Mouse (Mus musculus) gastrocnemius, adult 18-20 months (tissue): ENCODE measurements around the gene Pdgfa. TPM values are rescaled to one million over a fixed set of nuclear protein-coding genes. Genes with fewer than 3 reads are reported as not detected.

Source experiments
- DNase-seq: peaks from one replicate; pipeline ENCODE4 v3.0.0; 2021; ENCODE audit warnings: low spot score
- total RNA-seq, 2 experiments: library from RNA; stranded (reverse); gene quantifications; 2 replicates each; pipeline ENCODE4 v1.2.3; 2021

The Pdgfa gene
- total RNA-seq, 2 experiments from 2014 or later: 18.8 to 22.9 TPM

DNA sequence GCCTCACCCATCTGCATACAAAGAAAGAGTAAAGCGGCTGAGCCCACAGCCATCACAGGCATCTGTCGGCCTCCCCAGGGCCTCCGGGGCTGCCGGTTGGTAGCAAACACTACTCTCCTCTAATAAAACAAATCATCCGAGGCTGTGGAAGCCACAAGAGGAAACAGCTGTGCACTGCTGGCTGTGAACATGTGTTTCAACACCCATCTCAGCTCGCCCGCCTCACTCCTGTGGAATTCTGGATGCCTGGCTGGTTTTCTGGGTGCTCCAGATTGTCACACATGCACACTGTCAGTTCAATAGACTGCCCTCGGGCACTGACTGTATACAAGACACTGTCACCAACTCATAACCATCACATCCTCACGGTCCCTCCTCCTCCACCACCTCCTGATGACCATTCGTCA lies 40.7 kb downstream of the Pdgfa start:
- DNase-seq: no peak

DNA sequence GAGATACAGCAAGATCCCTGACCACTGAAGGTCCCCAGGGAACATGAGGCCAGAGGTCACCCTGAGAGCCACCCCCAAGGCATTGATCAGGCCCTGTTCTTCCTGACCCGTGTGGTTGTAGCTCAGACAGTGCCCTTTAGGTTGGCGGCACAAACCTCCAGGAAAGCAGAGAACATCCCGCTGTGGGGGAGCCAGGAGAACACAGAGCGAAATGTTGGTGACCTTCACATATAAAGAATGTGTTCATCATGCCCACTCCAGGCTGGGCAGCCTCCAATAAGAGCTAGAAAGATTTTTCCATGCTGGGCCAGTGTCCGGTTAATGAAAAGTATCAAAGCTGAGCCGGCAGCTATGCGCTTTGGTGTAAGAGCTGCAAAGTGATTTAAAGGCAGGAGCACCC lies 43.2 kb downstream of the Pdgfa start:
- no peak for DNase-seq

DNA sequence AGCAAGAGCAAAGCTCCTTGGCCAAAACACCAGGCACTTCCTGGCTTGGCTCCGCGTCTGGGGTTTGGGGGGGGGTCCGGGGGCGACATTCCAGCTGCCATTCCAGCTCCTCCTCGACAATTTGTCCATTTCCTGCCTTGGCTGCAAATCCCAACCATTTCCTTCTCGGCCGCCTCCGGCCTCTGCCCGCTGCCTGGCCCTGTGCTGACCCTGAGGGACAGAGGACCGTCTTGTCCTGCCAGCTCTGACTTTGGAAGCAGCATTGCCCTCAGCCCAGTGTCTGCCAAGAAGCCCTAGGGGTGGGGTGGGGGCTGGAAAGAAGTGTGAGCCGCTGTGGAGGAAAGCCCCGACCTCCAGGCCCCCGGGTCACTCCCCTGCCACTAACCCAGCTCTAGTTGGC lies 44.2 kb downstream of the Pdgfa start:
- DNase-seq: peak; percentile 40

DNA sequence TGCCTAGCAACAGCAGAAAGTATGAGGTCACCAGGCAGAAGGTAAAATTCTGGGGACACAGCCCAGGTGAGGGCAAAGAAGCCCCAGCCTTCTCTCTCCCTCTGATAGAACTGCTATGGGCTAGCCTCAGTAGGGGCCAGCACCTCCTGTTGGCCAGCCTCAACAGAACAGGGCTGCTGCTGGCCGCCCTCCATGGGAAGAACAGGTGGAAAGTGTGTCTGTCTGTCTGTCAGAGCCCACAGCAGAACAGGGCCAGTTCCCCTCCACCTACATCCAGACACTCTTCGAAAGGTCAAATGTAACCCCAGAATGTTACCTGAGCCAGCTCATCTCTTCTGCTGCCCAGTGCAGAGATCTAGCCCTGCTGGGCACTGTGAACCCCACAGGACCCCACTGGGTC lies 45.9 kb downstream of the Pdgfa start:
- DNase-seq: peak; percentile 72

DNA sequence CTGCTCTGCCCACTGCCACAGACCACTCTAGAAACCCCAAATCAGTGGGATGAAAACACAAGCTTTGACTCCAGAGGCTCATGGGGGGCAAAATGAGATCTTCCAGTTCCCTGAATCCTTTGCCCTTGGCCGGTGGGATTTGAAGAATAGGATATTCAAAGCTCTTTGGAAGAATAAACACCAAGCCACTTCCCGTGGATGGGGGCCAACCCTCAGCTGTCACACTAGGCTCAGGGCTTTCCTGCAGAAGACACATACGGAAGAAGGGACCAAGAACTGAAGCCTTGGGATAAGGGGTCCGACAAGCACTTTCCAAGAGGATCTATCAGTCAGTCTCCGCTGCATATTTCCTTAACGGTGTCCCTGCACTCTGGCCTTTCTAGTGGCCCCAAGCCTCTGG lies 48.0 kb downstream of the Pdgfa start:
- DNase-seq: no peak

DNA sequence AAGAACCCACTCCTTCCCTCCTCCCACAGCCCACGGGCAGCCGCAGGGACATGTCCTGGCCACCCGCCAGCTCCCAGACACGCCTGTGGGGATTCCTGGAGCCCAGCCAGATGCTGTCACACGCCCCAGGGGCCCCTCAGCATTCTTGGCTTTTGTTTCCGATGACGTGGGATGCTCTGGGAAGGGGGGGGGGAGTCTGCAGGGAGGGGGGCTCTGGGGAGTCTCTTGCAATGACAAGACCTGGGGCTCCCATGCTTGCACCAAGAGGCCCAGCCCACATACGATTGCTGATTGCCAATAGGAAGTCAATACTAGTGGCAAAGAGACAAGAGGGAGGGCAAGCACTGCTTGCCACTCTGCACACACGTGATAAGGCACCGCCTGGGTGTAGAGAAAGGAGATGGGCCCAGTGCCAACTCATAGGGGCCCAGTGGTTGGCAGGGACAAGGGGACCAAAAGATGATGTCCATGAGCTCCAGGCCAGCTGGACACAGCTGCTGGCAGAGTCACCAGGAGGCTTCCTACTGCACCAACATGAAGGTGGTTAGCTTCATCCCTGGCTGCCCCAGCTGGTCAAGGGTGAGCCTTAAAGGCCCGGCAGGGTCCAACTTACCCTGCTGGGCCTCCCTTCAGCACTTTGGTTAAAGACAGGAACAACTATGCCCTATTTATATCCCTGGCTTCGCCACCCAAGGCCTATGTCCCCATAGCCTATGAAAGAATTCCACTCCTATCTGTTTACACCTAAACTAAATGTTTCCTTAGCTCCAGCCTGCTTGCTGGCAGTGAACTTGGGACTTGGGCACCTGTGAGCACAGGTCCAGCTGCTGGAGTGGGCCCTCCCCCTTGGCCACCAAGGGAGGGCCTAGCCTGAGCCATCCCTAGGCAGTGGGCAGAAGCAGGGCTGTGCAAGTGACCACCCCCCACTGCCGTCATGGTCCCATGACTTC lies 48.9 kb downstream of the Pdgfa start:
- peak; percentile 42 for DNase-seq

DNA sequence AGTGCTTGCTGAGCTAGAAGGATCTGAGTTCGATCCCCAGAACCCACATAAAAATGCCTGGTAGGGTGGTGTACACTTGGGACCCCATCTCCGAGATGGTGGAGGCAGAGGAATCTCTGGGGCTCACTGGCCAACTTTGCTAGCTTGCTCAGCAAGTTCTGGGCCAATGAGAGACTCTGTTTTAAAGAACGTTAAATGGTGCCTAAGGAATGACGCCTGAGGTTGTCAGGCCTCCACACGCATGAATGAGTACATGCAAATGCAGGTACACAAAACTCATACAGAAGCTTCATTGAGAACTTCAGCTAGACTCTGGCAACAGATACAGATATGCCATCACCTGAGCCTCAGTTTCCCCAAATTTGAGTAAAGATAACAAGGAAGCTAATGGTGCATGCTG lies 49.7 kb downstream of the Pdgfa start:
- no peak for DNase-seq

DNA sequence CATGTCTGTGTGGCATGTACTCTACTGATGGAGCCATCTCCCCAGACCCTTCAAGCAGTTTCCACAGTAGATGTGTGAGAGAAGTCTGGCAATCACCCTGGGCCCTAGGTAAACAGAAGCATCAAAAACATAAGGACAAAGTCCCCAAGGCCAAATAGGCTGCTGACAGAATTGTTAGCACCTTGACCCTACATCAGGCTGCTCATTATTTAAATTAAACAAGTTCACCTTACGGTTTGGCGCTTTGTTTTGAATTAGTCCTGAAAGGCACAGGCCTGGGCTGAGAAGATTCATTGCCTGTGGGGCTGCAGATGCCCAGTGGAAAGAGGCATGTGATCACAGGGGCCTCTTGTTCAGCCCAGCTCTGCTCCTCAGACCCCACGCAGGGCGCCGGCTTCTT lies 50.2 kb downstream of the Pdgfa start:
- no peak for DNase-seq

DNA sequence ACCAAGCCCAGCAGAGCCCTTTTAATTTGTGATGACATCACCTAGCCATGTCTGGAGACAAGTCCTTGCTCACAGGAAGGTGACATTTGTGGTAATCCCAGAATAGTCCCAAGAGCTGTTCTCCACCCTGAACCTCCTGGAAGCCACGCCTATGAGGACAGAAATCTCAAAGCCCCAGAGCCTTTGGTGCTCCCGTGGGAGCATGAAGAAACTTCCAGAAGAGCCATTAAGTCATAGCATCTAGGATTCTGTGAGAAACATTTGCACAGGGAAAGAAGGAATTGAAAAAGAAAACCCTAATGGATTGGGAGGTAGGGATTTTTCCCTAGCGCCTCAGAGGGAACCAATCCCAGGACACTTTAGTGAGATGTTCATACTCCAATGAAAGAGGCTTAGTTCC lies 52.2 kb downstream of the Pdgfa start:
- DNase-seq: no peak

DNA sequence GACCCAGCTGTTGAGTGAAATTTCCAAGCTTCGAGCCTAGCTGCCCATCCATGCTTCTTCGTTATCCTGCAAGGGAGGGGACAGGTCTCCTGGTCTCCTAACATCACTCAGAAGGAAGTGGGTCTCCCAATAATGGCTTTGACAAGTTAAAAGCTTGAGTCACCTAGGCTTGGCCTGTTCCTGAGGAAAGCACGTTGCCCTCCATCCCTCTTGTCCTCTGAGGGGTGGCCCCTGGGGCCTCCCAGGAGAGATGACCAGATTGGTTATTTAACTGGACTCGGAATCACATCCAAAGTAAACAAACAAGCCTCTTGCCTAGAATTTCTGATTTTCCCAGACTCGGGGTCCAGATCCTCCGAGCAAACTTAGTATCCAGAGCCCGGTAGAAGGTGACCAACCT lies 52.6 kb downstream of the Pdgfa start:
- DNase-seq: no peak

DNA sequence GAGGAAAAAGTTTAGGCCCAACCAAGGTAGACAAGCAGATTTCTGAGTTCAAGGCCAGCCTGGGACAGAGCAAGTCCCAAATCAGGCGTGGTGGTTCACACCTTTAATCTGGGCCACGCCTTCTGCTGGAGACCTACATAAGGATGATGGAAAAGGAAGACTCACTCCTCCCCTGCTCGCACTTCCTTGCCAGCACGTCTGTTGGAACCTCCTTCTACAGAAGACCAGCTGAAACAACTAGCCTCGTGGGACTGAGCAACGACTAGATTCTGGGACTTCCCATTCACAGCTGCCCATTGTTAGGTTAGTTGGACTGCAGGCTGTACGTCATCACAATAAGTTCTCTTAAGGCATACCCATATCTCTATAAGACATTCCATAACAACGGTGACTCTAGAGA lies 55.3 kb downstream of the Pdgfa start:
- no peak for DNase-seq

DNA sequence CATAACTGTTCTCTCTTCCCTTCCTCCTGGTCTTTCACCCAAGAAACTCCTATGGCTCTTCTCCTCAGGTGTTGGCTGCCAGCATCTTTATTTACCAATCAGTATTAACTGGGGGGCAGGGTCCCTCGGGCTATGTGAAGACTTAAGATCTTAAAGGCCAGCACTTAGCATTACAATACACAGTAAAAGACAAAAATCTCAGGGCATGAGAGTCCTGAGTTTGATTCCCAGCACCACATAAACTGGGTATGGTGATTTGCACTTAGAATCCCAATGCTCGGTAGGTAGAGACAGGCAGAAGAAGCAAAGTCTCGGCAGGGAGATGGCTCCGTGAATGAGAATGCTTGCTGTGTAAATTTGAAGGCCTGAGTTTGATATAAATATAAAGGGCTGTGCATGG lies 56.6 kb downstream of the Pdgfa start:
- no peak for DNase-seq

DNA sequence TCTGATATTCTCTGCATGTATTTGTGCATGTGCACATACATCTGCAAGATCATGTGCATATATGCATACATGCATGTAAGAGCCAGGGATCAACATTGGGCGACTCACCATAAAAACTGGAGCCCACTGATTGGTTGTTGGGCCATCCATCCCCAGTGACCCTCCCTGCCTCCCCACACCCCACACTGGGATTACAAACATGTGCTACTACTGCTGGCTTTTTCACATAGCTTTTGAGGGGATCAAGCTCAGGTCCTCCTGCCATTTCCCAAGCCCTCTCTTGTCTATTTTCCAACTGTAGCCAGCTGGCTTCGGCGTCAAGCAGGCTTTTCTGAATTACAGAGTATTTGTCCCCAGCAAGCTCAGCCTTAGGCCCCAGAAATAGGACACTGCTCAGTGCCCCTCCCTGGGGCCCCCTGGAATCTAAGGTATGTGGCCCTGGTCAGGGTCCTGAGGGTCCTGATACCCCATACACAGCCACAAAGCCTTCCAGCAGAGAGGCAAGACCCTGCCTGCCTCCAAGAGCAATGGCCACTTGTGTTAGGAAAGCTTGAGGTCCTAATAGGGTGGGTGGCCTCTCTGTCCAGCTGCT lies 58.5 kb downstream of the Pdgfa start:
- DNase-seq: no peak

DNA sequence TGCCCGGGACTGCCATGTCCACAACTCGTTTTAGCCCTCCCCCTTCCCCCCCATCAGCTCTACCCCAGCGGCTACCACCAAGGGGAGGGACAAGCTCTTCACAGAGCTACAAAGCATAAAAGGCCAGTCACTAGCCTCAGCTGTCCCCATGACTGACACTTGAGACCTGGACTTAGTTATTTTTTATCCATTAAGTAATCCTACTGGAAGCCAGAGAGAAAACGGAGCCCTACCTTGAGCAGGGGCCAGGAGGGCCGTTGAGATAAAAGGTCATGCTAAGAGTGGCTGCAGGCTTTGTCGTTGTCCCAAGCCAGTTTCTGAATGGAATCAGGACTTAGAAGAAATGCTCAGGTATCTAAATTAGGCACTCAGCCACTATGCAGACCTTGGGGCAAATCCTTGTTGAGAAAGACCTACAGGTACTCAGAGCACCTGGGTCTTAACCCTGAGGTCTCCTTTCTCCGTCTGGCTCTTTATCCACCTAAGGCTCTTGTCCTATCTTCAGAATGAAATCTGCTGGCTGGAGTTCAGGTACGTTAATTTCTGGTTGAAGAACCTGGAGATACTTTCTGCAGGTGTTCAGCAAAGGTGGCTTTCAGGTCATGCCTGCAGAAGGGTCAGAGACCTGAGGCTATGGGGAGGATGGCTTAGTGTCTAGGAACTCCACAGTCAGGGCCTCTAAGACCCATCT lies 60.6 kb downstream of the Pdgfa start:
- peak; percentile 80 for DNase-seq

DNA sequence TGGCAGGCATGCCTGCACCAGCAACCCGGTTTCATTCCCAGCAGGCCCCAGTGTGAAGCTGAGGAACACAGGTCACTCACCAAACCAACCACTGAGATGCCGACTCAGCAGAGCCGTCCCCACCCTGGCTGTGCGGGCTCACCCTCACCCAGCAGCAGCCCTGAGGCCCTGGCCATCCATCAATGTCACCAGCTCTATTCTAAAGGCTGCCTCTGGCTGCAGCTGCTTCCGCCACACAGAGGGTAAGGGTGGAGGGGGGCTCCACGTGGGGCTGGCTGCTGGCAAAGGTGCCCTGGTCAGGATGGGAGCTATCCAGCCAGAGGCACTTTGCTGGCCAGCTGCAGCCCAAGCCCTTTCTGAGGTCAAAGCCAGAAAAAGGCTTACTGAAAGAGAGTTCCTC lies 62.6 kb downstream of the Pdgfa start:
- peak; percentile 50 for DNase-seq

DNA sequence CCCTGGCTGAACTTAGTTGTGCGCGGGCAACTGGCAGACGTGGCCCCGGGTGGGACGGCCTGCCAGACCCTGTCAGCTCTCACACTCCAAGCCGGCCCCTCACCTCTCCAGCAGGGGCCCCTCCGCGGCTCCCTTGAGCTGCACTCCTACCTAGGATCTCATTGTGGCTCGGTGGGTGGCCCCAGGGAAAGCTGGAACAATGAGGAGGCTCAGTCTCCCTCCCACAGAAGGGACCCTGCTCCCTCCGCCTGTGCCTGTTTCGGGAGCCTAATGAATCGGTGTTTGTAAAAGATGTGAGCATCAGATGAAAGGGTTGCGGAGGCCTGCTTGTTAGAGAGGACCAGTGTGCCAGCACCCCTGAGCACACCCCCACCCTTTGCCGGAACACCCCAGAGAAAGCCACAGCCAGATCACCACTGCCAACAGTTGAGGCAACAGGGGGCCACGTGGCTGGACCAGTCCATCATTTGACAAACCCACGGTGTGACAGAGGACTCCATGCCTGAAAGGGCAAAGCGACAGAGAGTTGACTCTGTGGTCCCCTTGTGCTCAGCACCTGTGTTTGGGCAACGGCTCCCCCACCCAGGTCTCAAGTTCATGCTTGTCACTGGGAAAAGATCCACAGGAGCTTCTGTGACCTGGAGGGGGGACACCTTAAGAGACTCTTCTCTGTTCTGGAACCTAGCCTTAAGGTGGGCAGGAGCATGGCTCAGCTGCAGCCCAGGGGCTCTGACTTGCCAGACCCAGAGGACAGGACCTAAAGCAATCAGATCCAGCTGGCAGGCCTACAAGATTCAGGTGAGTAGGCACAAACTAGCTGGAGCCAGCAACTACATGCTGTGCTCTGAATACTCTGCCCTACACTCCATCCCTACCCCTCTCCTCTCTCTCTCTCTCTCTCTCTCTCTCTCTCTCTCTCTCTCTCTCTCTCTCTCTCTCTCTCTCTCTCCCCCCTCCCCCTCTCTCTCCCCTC lies 64.4 kb downstream of the Pdgfa start:
- no peak for DNase-seq

DNA sequence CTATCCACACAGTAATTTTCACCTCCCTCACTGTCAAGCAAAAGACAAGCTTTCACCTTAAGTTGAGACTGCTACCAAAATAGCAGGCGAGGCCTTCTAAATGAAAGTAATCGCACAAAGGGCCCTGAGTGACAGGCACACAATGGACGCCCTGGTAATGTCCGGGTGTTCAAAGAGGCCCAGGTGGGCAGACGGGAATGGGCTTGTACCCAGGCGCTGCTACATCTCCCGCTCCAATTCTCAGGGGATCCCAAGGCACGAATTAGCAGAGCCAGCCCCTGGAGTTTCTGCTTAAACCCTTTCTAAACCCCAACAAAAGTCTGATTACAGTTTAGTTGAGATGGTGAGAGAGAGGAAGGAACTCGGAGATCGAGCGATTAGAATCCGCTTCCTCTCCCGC lies 65.3 kb downstream of the Pdgfa start:
- DNase-seq: no peak

DNA sequence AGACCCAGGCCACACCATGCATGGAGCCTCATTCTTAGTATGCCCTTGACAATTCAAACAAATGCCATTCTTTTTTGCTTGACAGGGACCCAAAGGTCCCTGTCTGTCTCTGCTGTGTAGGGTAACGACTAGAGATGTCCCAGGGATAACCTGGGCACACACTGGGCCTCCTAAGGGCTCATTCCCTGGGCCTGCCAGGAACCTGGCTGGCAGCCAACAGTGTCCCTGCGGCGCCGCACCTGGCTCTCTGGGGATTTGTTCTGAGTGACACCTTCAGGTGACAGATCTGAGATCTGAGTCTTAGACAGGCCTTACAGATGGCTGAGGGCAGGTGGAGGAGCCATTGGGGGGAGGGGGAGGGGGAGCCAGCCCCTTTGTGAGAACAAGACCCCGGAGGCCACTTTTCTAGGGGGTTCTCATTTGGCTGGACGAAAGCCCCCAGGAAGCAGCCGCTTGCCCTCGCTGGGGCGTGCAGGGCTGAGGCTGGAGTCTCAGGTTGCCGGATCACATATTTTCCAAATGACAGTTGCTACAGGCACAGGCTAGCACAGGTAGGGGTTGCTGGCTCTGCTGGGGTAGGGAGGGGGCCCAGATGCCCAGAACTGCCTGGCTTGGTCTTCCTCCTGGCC lies 67.2 kb downstream of the Pdgfa start:
- DNase-seq: no peak
